Comparison of ENCODE assay signal across 9 mouse cellular contexts in genomic region chr9:63959129-63959932, GRCm38 (mm10).
A peak's percentile ranks its signal among the peaks of the same experiment; 100 is the strongest.
DNase-seq lines count a peak whose midpoint lies in the region; ATAC-seq and TF ChIP-seq lines count a peak whose summit lies in the region.
"Had no signal": no experiment of that assay in that cellular context is flagged by ENCODE, and none has a peak within 500 bp of the region (broad histone marks: within the 10 kb centered on the region; RNA-seq: fewer than 3 reads in every experiment).

No protein-coding gene starts in this region.

- no peak overlapping the region for H3K4me3 ChIP-seq in C2C12 (ENCODE audit: insufficient read depth, poor library complexity, severe bottlenecking)
- H3K4me3 ChIP-seq in forebrain, embryonic 15.5 days, result no peak overlapping the region
- H3K4me3 ChIP-seq in hindbrain, embryonic 16.5 days (ENCODE audit: low read length), result no peak overlapping the region
- H3K4me3 ChIP-seq in liver, embryonic 13.5 days (replicated peaks), result no peak overlapping the region
- H3K4me3 ChIP-seq in neural tube, embryonic 14.5 days (ENCODE audit: low read depth, low read length), result no peak overlapping the region
- H3K4me3 ChIP-seq: myocyte had no signal

- ATAC-seq in forebrain, embryonic 15.5 days (replicated peaks), result peak; percentile 77
- peak; percentile 58 for ATAC-seq in hindbrain, embryonic 16.5 days
- no peak for ATAC-seq in liver, embryonic 13.5 days (ENCODE audit: low read depth)
- 0 out of 2 replicates have a peak, but pooled peaks have one; percentile 45 for ATAC-seq in neural tube, embryonic 14.5 days (ENCODE audit: low read depth)
- no peak for ATAC-seq in megakaryocyte progenitor cell, adult 5-6 weeks (replicated peaks; ENCODE audit: poor library complexity)

- 14% methylated on average over 17 of the region's 17 CpGs for WGBS in forebrain, embryonic 15.5 days
- WGBS in hindbrain, embryonic 16.5 days, result 29% methylated on average over 17 of the region's 17 CpGs
- 65% methylated on average over 17 of the region's 17 CpGs for WGBS in liver, embryonic 13.5 days (ENCODE audit: insufficient replicate concordance)
- WGBS in neural tube, embryonic 14.5 days, result 24% methylated on average over 17 of the region's 17 CpGs

- 0 out of 2 replicates have a peak overlapping the region, but pooled peaks have one; percentile 19 for H3K9ac ChIP-seq in forebrain, embryonic 15.5 days (replicated peaks)
- peak overlapping the region; percentile 17; the same call in 1 of the 2 replicates for H3K9ac ChIP-seq in hindbrain, embryonic 16.5 days (ENCODE audit: low read depth, low read length)
- no peak overlapping the region for H3K9ac ChIP-seq in liver, embryonic 13.5 days
- H3K9ac ChIP-seq in neural tube, embryonic 14.5 days (replicated peaks; ENCODE audit: low read depth, low read length), result no peak overlapping the region

- H3K79me2 ChIP-seq in C2C12 (ENCODE audit: control insufficient read depth, insufficient read depth), result no peaks in the 10 kb centered on the region

- H3K79me3 ChIP-seq in C2C12 (ENCODE audit: low read depth), result no peaks in the 10 kb centered on the region

- peak; percentile 85 for DNase-seq in R1 (ENCODE audit: low read depth, low spot score)
- no peak for DNase-seq in liver, embryonic 13.5 days
- no peak for DNase-seq in thymus, postnatal 36 days

- peak overlapping the region; percentile 62 for H3K27ac ChIP-seq in forebrain, embryonic 15.5 days (replicated peaks)
- peak overlapping the region; percentile 59 for H3K27ac ChIP-seq in hindbrain, embryonic 16.5 days (ENCODE audit: low read depth, low read length)
- H3K27ac ChIP-seq in liver, embryonic 13.5 days, result peak overlapping the region; percentile 43
- peak overlapping the region; percentile 2; the same call in 1 of the 2 replicates for H3K27ac ChIP-seq in neural tube, embryonic 14.5 days (ENCODE audit: low read depth, low read length)

- TF ChIP-seq CTCF in C2C12 (IDR thresholded peaks at IDR 0.05; ENCODE audit: control insufficient read depth, insufficient read depth, insufficient read length), result peak; percentile 61

- no peak overlapping the region for H3K4me2 ChIP-seq in forebrain, embryonic 15.5 days (replicated peaks)
- no peak overlapping the region for H3K4me2 ChIP-seq in hindbrain, embryonic 16.5 days (ENCODE audit: low read length)
- H3K4me2 ChIP-seq in liver, embryonic 13.5 days, result no peak overlapping the region
- no peak overlapping the region; the same call in 1 of the 2 replicates for H3K4me2 ChIP-seq in neural tube, embryonic 14.5 days (ENCODE audit: low read depth, low read length)

- no peaks in the 10 kb centered on the region for H3K27me3 ChIP-seq in C2C12 (ENCODE audit: control insufficient read depth, insufficient read depth, insufficient read length)
- no peaks in the 10 kb centered on the region for H3K27me3 ChIP-seq in forebrain, embryonic 15.5 days
- no peaks in the 10 kb centered on the region; the same call in 1 of the 2 replicates for H3K27me3 ChIP-seq in hindbrain, embryonic 16.5 days (replicated peaks; ENCODE audit: control insufficient read depth, insufficient read depth, low read length)
- no peaks in the 10 kb centered on the region for H3K27me3 ChIP-seq in liver, embryonic 13.5 days
- no peaks in the 10 kb centered on the region for H3K27me3 ChIP-seq in neural tube, embryonic 14.5 days (ENCODE audit: control insufficient read depth, insufficient read depth, low read length)

- peaks cover 36% of the 10 kb centered on the region for H3K4me1 ChIP-seq in forebrain, embryonic 15.5 days
- H3K4me1 ChIP-seq in hindbrain, embryonic 16.5 days (ENCODE audit: control insufficient read depth, insufficient read depth, low read depth, low read length), result peaks cover 24% of the 10 kb centered on the region
- peaks cover 70% of the 10 kb centered on the region for H3K4me1 ChIP-seq in liver, embryonic 13.5 days (replicated peaks)
- H3K4me1 ChIP-seq in neural tube, embryonic 14.5 days (ENCODE audit: control insufficient read depth, insufficient read depth, low read length), result peaks cover 26% of the 10 kb centered on the region

- H3K36me3 ChIP-seq in C2C12 (ENCODE audit: control insufficient read depth, insufficient read depth), result no peaks in the 10 kb centered on the region
- no peaks in the 10 kb centered on the region for H3K36me3 ChIP-seq in forebrain, embryonic 15.5 days
- no peaks in the 10 kb centered on the region for H3K36me3 ChIP-seq in hindbrain, embryonic 16.5 days (ENCODE audit: control insufficient read depth, insufficient read depth, low read length)
- H3K36me3 ChIP-seq in liver, embryonic 13.5 days, result no peaks in the 10 kb centered on the region
- no peaks in the 10 kb centered on the region for H3K36me3 ChIP-seq in neural tube, embryonic 14.5 days (ENCODE audit: control insufficient read depth, insufficient read depth, low read length)

- no peaks in the 10 kb centered on the region for H3K9me3 ChIP-seq in forebrain, embryonic 15.5 days
- no peaks in the 10 kb centered on the region for H3K9me3 ChIP-seq in hindbrain, embryonic 16.5 days (ENCODE audit: control insufficient read depth, low read length)
- H3K9me3 ChIP-seq in liver, embryonic 13.5 days (replicated peaks), result no peaks in the 10 kb centered on the region
- no peaks in the 10 kb centered on the region for H3K9me3 ChIP-seq in neural tube, embryonic 14.5 days (ENCODE audit: control insufficient read depth, low read length)

- H3ac ChIP-seq in C2C12 (ENCODE audit: control insufficient read depth, insufficient read length, low read depth), result no peak overlapping the region

TF ChIP-seq in C2C12, 6 proteins besides CTCF, POLR2A, EP300 and RAD21:
- TF ChIP-seq MYOD1 (IDR thresholded peaks at IDR 0.05; ENCODE audit: control insufficient read depth, insufficient read length, low read depth) (no peak), MYOG (IDR thresholded peaks at IDR 0.05; ENCODE audit: control insufficient read depth, extremely low read depth, insufficient read length) (no peak), CEBPB (IDR thresholded peaks at IDR 0.05; ENCODE audit: low read depth) (no peak), FOSL1 (IDR thresholded peaks at IDR 0.05; ENCODE audit: insufficient read depth, low read length, poor library complexity, severe bottlenecking) (no peak), MAX (IDR thresholded peaks at IDR 0.05) (no peak), USF1 (IDR thresholded peaks at IDR 0.05; ENCODE audit: low read depth) (no peak)

Comparison
In these comparisons a context has a peak if more than half of its experiments do, and no peak if none do; other contexts are left out.
1. ATAC-seq: peak in forebrain, embryonic 15.5 days (single experiment), hindbrain, embryonic 16.5 days (single experiment) and neural tube, embryonic 14.5 days (single experiment); none in liver, embryonic 13.5 days (single experiment) and megakaryocyte progenitor cell, adult 5-6 weeks (single experiment).
2. H3K27ac ChIP-seq: peak in every context shown above with its lines; median percentile 62 in forebrain, embryonic 15.5 days; 59 in hindbrain, embryonic 16.5 days; 43 in liver, embryonic 13.5 days; 2 in neural tube, embryonic 14.5 days.
3. H3K9ac ChIP-seq: peak in forebrain, embryonic 15.5 days (single experiment) and hindbrain, embryonic 16.5 days (single experiment); none in liver, embryonic 13.5 days (single experiment) and neural tube, embryonic 14.5 days (single experiment).